Mouse (Mus musculus) CH12.LX (cell line): Measurements from ENCODE around the gene Clnk. TPM values are rescaled to one million over a fixed set of nuclear protein-coding genes. Genes with fewer than 3 reads are reported as not detected.

Experiments used
- DNase-seq: peaks from one replicate; pipeline ENCODE4 v3.0.0-alpha.2; 2013; ENCODE audit errors: extremely low read depth
- H3K27ac ChIP-seq: 2 replicates; pipeline ENCODE4 v1.5.1; 2012; ENCODE audit warnings: low read depth, mild to moderate bottlenecking, control low read depth, moderate library complexity; ENCODE audit not compliant: insufficient read depth
- H3K27me3 ChIP-seq: replicated peaks from 2 replicates; pipeline ENCODE3; 2012; ENCODE audit warnings: inconsistent platforms
- H3K36me3 ChIP-seq, 2 experiments: replicated peaks in 1 of 2; 2 replicates each; pipeline versions ENCODE3 to v1.6.1; 2012; ENCODE audit warnings: inconsistent platforms in 1 of 2, low read length in 1 of 2, mild to moderate bottlenecking in 1 of 2, mixed read lengths in 1 of 2, moderate library complexity in 1 of 2; ENCODE audit not compliant: control insufficient read depth in 1 of 2, insufficient read depth in 1 of 2
- H3K4me1 ChIP-seq, 2 experiments: 2 replicates each; pipeline ENCODE4 v1.6.1; 2012; ENCODE audit warnings: inconsistent platforms in 1 of 2, moderate library complexity in 1 of 2; ENCODE audit not compliant: insufficient read depth in 2 of 2, control insufficient read depth in 1 of 2
- H3K4me2 ChIP-seq: 2 replicates; pipeline ENCODE4 v1.6.1; 2012; ENCODE audit warnings: low read depth, mild to moderate bottlenecking, control low read depth; ENCODE audit not compliant: poor library complexity, insufficient read depth, severe bottlenecking
- H3K4me3 ChIP-seq, 3 experiments: fragments of 150-350 bp in 1 of 3; sonication (generic) in 1 of 3; replicated peaks in 1 of 3; 2 replicates each; pipeline versions ENCODE3 to v1.5.1; 2011 to 2012; ENCODE audit warnings: low read depth in 2 of 3, low read length in 2 of 3, mild to moderate bottlenecking in 2 of 3, moderate library complexity in 2 of 3, control low read depth in 1 of 3, improper control_type of control experiment in 1 of 3, inconsistent platforms in 1 of 3, mixed read lengths in 1 of 3; ENCODE audit not compliant: poor library complexity in 1 of 3
- H3K79me2 ChIP-seq: replicated peaks from 2 replicates; pipeline ENCODE4 v1.6.1; 2012; ENCODE audit warnings: mild to moderate bottlenecking, moderate library complexity; ENCODE audit not compliant: control insufficient read depth, poor library complexity, insufficient read depth, severe bottlenecking; ENCODE audit errors: extremely low read depth
- H3K9ac ChIP-seq: 2 replicates; pipeline ENCODE4 v1.6.1; 2012; ENCODE audit warnings: low read depth, mild to moderate bottlenecking, control low read depth, moderate library complexity; ENCODE audit not compliant: insufficient read depth
- H3K9me3 ChIP-seq: replicated peaks from 2 replicates; pipeline ENCODE3; 2012; ENCODE audit warnings: low read length, inconsistent platforms, mixed read lengths
- CHD1 ChIP-seq: IDR thresholded peaks from 2 replicates; pipeline ENCODE4 v1.6.1; 2012; ENCODE audit warnings: low read depth, low read length, improper control_type of control experiment, inconsistent platforms
- ELF1 ChIP-seq: IDR thresholded peaks from 2 replicates; pipeline ENCODE4 v1.6.1; 2014; ENCODE audit warnings: low read depth, mild to moderate bottlenecking, inconsistent platforms, low read length, improper control_type of control experiment
- EP300 ChIP-seq: IDR thresholded peaks from 2 replicates; pipeline ENCODE4 v1.6.1; 2011; ENCODE audit warnings: low read length, improper control_type of control experiment
- MAX ChIP-seq: IDR thresholded peaks from 2 replicates; pipeline ENCODE4 v1.6.1; 2011; ENCODE audit warnings: low read length, improper control_type of control experiment
- MEF2A ChIP-seq: IDR thresholded peaks from 2 replicates; pipeline ENCODE4 v1.6.1; 2014; ENCODE audit warnings: low read depth, mild to moderate bottlenecking, inconsistent platforms, low read length, improper control_type of control experiment, borderline replicate concordance
- MYC ChIP-seq: IDR thresholded peaks from 2 replicates; pipeline ENCODE4 v1.6.1; 2011; ENCODE audit warnings: low read depth, mild to moderate bottlenecking, improper control_type of control experiment, low read length
- PAX5 ChIP-seq: IDR thresholded peaks from 2 replicates; pipeline ENCODE4 v1.6.1; 2012; ENCODE audit warnings: low read length, inconsistent platforms, mixed read lengths
- POLR2AphosphoS2 ChIP-seq: IDR thresholded peaks from 2 replicates; pipeline ENCODE4 v1.6.1; 2011; ENCODE audit warnings: low read depth, low read length, improper control_type of control experiment
- RAD21 ChIP-seq: IDR thresholded peaks from 2 replicates; pipeline ENCODE4 v1.6.1; 2011; ENCODE audit warnings: low read depth, mild to moderate bottlenecking, low read length, improper control_type of control experiment, moderate library complexity
- RCOR1 ChIP-seq: conservative IDR thresholded peaks from 2 replicates; pipeline ENCODE4 v1.6.1; 2012; ENCODE audit warnings: low read depth, mild to moderate bottlenecking, inconsistent platforms, low read length, improper control_type of control experiment
- SMC3 ChIP-seq: IDR thresholded peaks from 2 replicates; pipeline ENCODE4 v1.6.1; 2011; ENCODE audit warnings: low read depth, low read length, improper control_type of control experiment
- TBP ChIP-seq: conservative IDR thresholded peaks from 2 replicates; pipeline ENCODE4 v1.6.1; 2011; ENCODE audit warnings: low read depth, low read length, improper control_type of control experiment
- USF1 ChIP-seq: IDR thresholded peaks from 2 replicates; pipeline ENCODE4 v1.6.1; 2014; ENCODE audit warnings: low read depth, mild to moderate bottlenecking, inconsistent platforms, low read length, improper control_type of control experiment
- ZNF384 ChIP-seq: IDR thresholded peaks from 2 replicates; pipeline ENCODE4 v1.6.1; 2012; ENCODE audit warnings: low read depth, low read length, improper control_type of control experiment, inconsistent platforms
- dilution Hi-C: fragments of 300-500 bp; cut with MboI; formaldehyde crosslinking; loops from 2 replicates; pipeline ENCODE4 v1.14.3; 2020; ENCODE audit warnings: low sequenced_read_pairs; ENCODE audit not compliant: extremely low pct_unique_long_range_greater_than_20kb, extremely low pct_ligation_motif_present
- in situ Hi-C: fragments of 300-500 bp; cut with MboI; formaldehyde crosslinking; loops from 3 replicates; pipeline ENCODE4 v1.14.3; 2019; ENCODE audit warnings: low sequenced_read_pairs, low pct_ligation_motif_present, low pct_unique_long_range_greater_than_20kb, mixed read lengths
- polyA plus RNA-seq: library from polyadenylated mRNA; unstranded; fragments of >175 nt; gene quantifications from 2 replicates; pipeline ENCODE4 v1.2.1, GENCODE M21; 2012; ENCODE audit warnings: low read depth; ENCODE audit not compliant: insufficient read length
- total RNA-seq, 2 experiments: library from RNA; depleted of rRNA; stranded (reverse); fragments of 300-350 nt in 1 of 2; fragments of >200 nt in 1 of 2; gene quantifications; 2 replicates each; pipeline ENCODE4 v1.2.3; 2012 to 2014

Gene Clnk
- total and polyA plus RNA-seq, 3 experiments: not detected

DNA sequence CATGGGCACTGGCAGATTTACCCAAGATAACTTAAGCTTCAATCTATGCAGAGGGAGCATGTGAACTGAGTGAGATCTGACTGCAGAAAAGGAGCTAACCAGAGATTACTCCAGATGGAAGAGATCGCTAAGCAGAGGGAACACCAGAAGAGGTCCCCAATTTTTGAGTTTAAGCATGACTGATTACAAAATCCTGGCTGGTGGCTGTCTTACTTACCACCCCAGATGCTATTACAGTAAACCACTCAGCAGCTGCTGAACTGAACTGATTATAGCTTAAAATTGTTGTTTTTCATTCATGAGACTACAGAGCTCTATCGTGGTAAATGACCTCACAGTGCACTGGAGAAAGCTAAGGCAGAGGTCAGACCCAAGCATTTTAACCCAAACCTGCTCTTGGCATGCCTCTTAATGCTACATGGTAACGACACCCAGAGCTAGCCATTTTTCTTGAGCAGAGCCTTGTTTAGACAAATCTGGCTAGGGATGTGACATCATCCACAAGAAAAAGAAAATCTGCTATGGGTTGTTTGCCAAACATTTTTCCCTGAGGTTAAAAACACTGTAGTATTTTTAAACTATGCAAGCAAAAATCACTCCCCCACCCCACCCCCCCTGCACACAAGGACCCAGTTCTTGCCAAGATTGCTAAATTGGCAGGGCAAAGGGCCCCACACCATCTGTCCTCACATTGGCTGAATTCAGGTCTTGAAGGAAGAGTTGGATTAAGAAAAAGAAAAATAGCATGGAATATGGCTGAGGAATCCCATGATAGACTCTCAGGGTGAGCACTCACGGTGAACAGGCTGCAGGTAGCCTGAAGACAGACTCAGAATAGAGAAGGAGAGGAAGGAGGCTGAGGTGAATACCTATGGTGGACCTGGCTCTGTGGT, 5.4 kb upstream of the Clnk start:
- Histone ChIP-seq H3K4me3 (no peak overlapping the region), H3K9ac (no peak overlapping the region), H3K79me2 (no peaks in the 10 kb centered on the region), H3K27me3 (no peaks in the 10 kb centered on the region), H3K4me2 (no peak overlapping the region), H3K36me3 (no peaks in the 10 kb centered on the region), H3K4me1 (no peaks in the 10 kb centered on the region), H3K27ac (no peak overlapping the region), H3K9me3 (no peaks in the 10 kb centered on the region)
- TF ChIP-seq ELF1: no peak
- no peak for TF ChIP-seq RCOR1
- no peak for TF ChIP-seq POLR2AphosphoS2
- in situ Hi-C loops: no loop called here
- no peak for DNase-seq
- dilution Hi-C loops: no loop called here

DNA sequence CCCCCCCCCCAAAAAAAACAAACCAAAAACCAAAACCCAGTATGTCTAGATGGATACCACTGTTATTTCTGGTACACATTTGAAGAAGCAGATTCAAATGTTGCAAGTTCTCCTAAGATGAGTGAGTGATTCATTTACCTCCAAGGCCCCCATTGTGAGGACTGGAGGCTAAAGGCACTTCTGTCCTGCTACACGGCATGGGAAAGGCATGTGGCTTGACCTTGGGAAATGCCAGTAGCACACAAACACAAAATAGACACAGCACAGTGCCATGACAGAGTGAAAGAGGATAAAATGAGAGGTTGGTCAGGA, 4.8 kb upstream of the Clnk start:
- in situ Hi-C loops: no loop called here
- H3K9ac ChIP-seq: no peak overlapping the region
- no peaks in the 10 kb centered on the region for H3K27me3 ChIP-seq
- H3K79me2 ChIP-seq: no peaks in the 10 kb centered on the region
- H3K4me3 ChIP-seq: no peak overlapping the region
- no peak for DNase-seq
- TF ChIP-seq TBP: no peak
- no peak for TF ChIP-seq MEF2A
- TF ChIP-seq PAX5: no peak
- no peak for TF ChIP-seq MYC
- no peak for TF ChIP-seq EP300
- no peak for TF ChIP-seq SMC3
- no peak for TF ChIP-seq MAX
- TF ChIP-seq ZNF384: no peak
- TF ChIP-seq USF1: no peak
- TF ChIP-seq RAD21: no peak
- TF ChIP-seq CHD1: no peak
- TF ChIP-seq, all 38 proteins: peak for 0
- Histone ChIP-seq H3K4me2 (no peak overlapping the region), H3K36me3 (no peaks in the 10 kb centered on the region), H3K4me1 (no peaks in the 10 kb centered on the region), H3K27ac (no peak overlapping the region), H3K9me3 (no peaks in the 10 kb centered on the region)
- dilution Hi-C loops: no loop called here
